Mouse (Mus musculus): ENCODE measurements at regions not wholly inside any gene's neighbourhood (a gene's known extent, or its start where the extent isn't known, plus 50 kb on each side); places are given as distances from the start of the nearest gene placed in this dataset.

GRCm38 (mm10) chr1:193790579-193790978 lies 420.5 kb upstream of the Camk1g start:
- no peaks in the 10 kb centered on the region for H3K27me3 ChIP-seq (ENCODE audit: control insufficient read depth, insufficient read depth, low read length)
- H3K36me3 ChIP-seq (ENCODE audit: control insufficient read depth, insufficient read depth, low read length): no peaks in the 10 kb centered on the region
- H3K4me1 ChIP-seq (ENCODE audit: control insufficient read depth, insufficient read depth, low read length): no peaks in the 10 kb centered on the region
- 58% methylated on average over 2 of the region's 2 CpGs for WGBS
- no peaks in the 10 kb centered on the region for H3K9me3 ChIP-seq (ENCODE audit: control insufficient read depth, low read length)
- H3K9ac ChIP-seq (ENCODE audit: low read length): no peak overlapping the region
- no peak for ATAC-seq (ENCODE audit: insufficient number of reproducible peaks, low FRiP score, low TSS enrichment, low read depth)
- no peak overlapping the region for H3K27ac ChIP-seq (replicated peaks; ENCODE audit: low read depth, low read length)
- DNase-seq (ENCODE audit: low spot score): no peak
- H3K4me2 ChIP-seq (ENCODE audit: low read depth, severe bottlenecking): no peak overlapping the region
- H3K4me3 ChIP-seq (ENCODE audit: low read depth, low read length): no peak overlapping the region

GRCm38 (mm10) chr1:193788496-193788895 lies 418.4 kb upstream of the Camk1g start:
- 94% methylated on average over 2 of the region's 2 CpGs for WGBS
- H3K4me3 ChIP-seq (ENCODE audit: low read depth, low read length): no peak overlapping the region
- no peak for ATAC-seq (ENCODE audit: insufficient number of reproducible peaks, low FRiP score, low TSS enrichment, low read depth)

GRCm38 (mm10) chr1:193787417-193787816 lies 417.3 kb upstream of the Camk1g start:
- Histone ChIP-seq H3K9ac (ENCODE audit: low read length) (no peak overlapping the region), H3K27me3 (ENCODE audit: control insufficient read depth, insufficient read depth, low read length) (no peaks in the 10 kb centered on the region), H3K4me1 (ENCODE audit: control insufficient read depth, insufficient read depth, low read length) (no peaks in the 10 kb centered on the region), H3K9me3 (ENCODE audit: control insufficient read depth, low read length) (no peaks in the 10 kb centered on the region), H3K27ac (replicated peaks; ENCODE audit: low read depth, low read length) (no peak overlapping the region), H3K36me3 (ENCODE audit: control insufficient read depth, insufficient read depth, low read length) (no peaks in the 10 kb centered on the region), H3K4me2 (ENCODE audit: low read depth, severe bottlenecking) (no peak overlapping the region), H3K4me3 (ENCODE audit: low read depth, low read length) (no peak overlapping the region)
- 83% methylated on average over 1 of the region's 1 CpGs for WGBS
- DNase-seq (ENCODE audit: low spot score) (no peak), ATAC-seq (ENCODE audit: insufficient number of reproducible peaks, low FRiP score, low TSS enrichment, low read depth) (no peak)

More at GRCm38 (mm10) chr1:193788496-193788895, 418.4 kb upstream of the Camk1g start:
- Histone ChIP-seq H3K36me3 (ENCODE audit: control insufficient read depth, insufficient read depth, low read length) (no peaks in the 10 kb centered on the region), H3K4me2 (ENCODE audit: low read depth, severe bottlenecking) (no peak overlapping the region), H3K9me3 (ENCODE audit: control insufficient read depth, low read length) (no peaks in the 10 kb centered on the region), H3K27me3 (ENCODE audit: control insufficient read depth, insufficient read depth, low read length) (no peaks in the 10 kb centered on the region), H3K4me1 (ENCODE audit: control insufficient read depth, insufficient read depth, low read length) (no peaks in the 10 kb centered on the region), H3K27ac (replicated peaks; ENCODE audit: low read depth, low read length) (no peak overlapping the region), H3K9ac (ENCODE audit: low read length) (no peak overlapping the region)
- no peak for DNase-seq (ENCODE audit: low spot score)

GRCm38 (mm10) chr1:193784966-193785365 lies 414.9 kb upstream of the Camk1g start:
- no peak for ATAC-seq (ENCODE audit: insufficient number of reproducible peaks, low FRiP score, low TSS enrichment, low read depth)

DNA sequence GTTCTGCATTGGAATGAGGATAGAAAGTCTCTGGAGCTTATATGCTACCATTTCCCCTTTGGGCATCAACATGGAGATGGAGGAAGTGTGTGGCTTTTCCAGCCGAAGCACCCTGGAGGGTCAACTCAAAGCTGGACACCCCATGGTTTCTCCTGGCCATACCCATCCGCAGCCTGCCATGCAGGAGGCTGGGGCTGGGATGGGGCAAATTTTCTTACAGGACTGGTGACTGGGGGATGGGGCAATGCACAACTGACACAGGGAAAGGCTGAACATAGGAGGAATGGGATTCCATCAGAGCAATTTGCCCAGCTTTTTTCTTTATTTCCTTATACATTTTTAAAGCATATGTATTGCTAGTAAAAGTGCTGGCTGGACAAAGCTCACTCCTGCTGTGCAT lies 414.4 kb upstream of the Camk1g start:
- H3K27me3 ChIP-seq (ENCODE audit: control insufficient read depth, insufficient read depth, low read length): no peaks in the 10 kb centered on the region
- no peak overlapping the region for H3K4me3 ChIP-seq (ENCODE audit: low read depth, low read length)
- H3K9me3 ChIP-seq (ENCODE audit: control insufficient read depth, low read length): no peaks in the 10 kb centered on the region
- ATAC-seq (ENCODE audit: insufficient number of reproducible peaks, low FRiP score, low TSS enrichment, low read depth) (no peak), DNase-seq (ENCODE audit: low spot score) (no peak)
- H3K4me2 ChIP-seq (ENCODE audit: low read depth, severe bottlenecking): no peak overlapping the region
- no peaks in the 10 kb centered on the region for H3K36me3 ChIP-seq (ENCODE audit: control insufficient read depth, insufficient read depth, low read length)
- H3K4me1 ChIP-seq (ENCODE audit: control insufficient read depth, insufficient read depth, low read length): no peaks in the 10 kb centered on the region
- 82% methylated on average over 2 of the region's 2 CpGs for whole genome bisulfite sequencing
- H3K9ac ChIP-seq (ENCODE audit: low read length): no peak overlapping the region
- no peak overlapping the region for H3K27ac ChIP-seq (replicated peaks; ENCODE audit: low read depth, low read length)

More at GRCm38 (mm10) chr1:193784966-193785365, 414.9 kb upstream of the Camk1g start:
- no peaks in the 10 kb centered on the region for H3K27me3 ChIP-seq (ENCODE audit: control insufficient read depth, insufficient read depth, low read length)
- H3K4me1 ChIP-seq (ENCODE audit: control insufficient read depth, insufficient read depth, low read length): no peaks in the 10 kb centered on the region
- DNase-seq (ENCODE audit: low spot score): no peak
- H3K9ac ChIP-seq (ENCODE audit: low read length): no peak overlapping the region
- H3K4me2 ChIP-seq (ENCODE audit: low read depth, severe bottlenecking): no peak overlapping the region
- no peaks in the 10 kb centered on the region for H3K9me3 ChIP-seq (ENCODE audit: control insufficient read depth, low read length)
- 70% methylated on average over 1 of the region's 1 CpGs for WGBS
- no peak overlapping the region for H3K4me3 ChIP-seq (ENCODE audit: low read depth, low read length)
- no peak overlapping the region for H3K27ac ChIP-seq (replicated peaks; ENCODE audit: low read depth, low read length)
- no peaks in the 10 kb centered on the region for H3K36me3 ChIP-seq (ENCODE audit: control insufficient read depth, insufficient read depth, low read length)

- Histone ChIP-seq H3K4me1 (ENCODE audit: control insufficient read depth, insufficient read depth, low read length) (no peaks in the 10 kb centered on the region), H3K9me3 (ENCODE audit: control insufficient read depth, low read length) (no peaks in the 10 kb centered on the region), H3K36me3 (ENCODE audit: control insufficient read depth, insufficient read depth, low read length) (no peaks in the 10 kb centered on the region), H3K27ac (replicated peaks; ENCODE audit: low read depth, low read length) (no peak overlapping the region), H3K9ac (ENCODE audit: low read length) (no peak overlapping the region), H3K4me3 (ENCODE audit: low read depth, low read length) (no peak overlapping the region), H3K4me2 (ENCODE audit: low read depth, severe bottlenecking) (no peak overlapping the region), H3K27me3 (ENCODE audit: control insufficient read depth, insufficient read depth, low read length) (no peaks in the 10 kb centered on the region)
- 81% methylated on average over 1 of the region's 1 CpGs for WGBS
- DNase-seq (ENCODE audit: low spot score) (no peak), ATAC-seq (ENCODE audit: insufficient number of reproducible peaks, low FRiP score, low TSS enrichment, low read depth) (no peak)
Measured at GRCm38 (mm10) chr1:193778181-193778580, 408.1 kb upstream of the Camk1g start.

- WGBS: 84% methylated on average over 4 of the region's 4 CpGs
- Histone ChIP-seq H3K4me3 (ENCODE audit: low read depth, low read length) (no peak overlapping the region), H3K9ac (ENCODE audit: low read length) (no peak overlapping the region), H3K9me3 (ENCODE audit: control insufficient read depth, low read length) (no peaks in the 10 kb centered on the region), H3K4me2 (ENCODE audit: low read depth, severe bottlenecking) (no peak overlapping the region), H3K36me3 (ENCODE audit: control insufficient read depth, insufficient read depth, low read length) (no peaks in the 10 kb centered on the region), H3K4me1 (ENCODE audit: control insufficient read depth, insufficient read depth, low read length) (no peaks in the 10 kb centered on the region), H3K27me3 (ENCODE audit: control insufficient read depth, insufficient read depth, low read length) (no peaks in the 10 kb centered on the region), H3K27ac (replicated peaks; ENCODE audit: low read depth, low read length) (no peak overlapping the region)
- DNase-seq (ENCODE audit: low spot score) (no peak), ATAC-seq (ENCODE audit: insufficient number of reproducible peaks, low FRiP score, low TSS enrichment, low read depth) (no peak)
Measured at GRCm38 (mm10) chr1:193769546-193769945, 399.4 kb upstream of the Camk1g start.

DNA sequence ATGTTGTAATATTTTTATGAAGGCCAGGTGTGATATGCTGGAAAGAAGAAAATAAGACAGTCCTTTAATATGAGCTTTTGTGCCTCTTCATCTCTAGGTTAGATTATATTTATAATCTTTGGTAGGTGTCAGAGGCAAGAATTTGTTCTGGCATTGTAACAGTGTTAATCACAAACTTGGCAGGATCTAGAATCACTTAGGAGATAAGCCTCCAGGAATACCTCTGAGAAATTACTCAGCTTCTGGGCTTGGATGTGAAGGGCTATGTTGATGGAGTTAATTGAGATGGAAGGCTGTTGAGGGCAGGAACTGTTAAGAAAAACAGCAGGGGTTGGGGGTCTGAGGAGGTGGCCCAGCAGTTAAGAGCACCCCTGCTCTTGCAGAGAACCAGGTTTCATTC lies 394.0 kb upstream of the Camk1g start:
- H3K9me3 ChIP-seq (ENCODE audit: control insufficient read depth, low read length): no peaks in the 10 kb centered on the region
- no peak overlapping the region for H3K27ac ChIP-seq (replicated peaks; ENCODE audit: low read depth, low read length)
- no peaks in the 10 kb centered on the region for H3K27me3 ChIP-seq (ENCODE audit: control insufficient read depth, insufficient read depth, low read length)
- H3K36me3 ChIP-seq (ENCODE audit: control insufficient read depth, insufficient read depth, low read length): no peaks in the 10 kb centered on the region
- no peaks in the 10 kb centered on the region for H3K4me1 ChIP-seq (ENCODE audit: control insufficient read depth, insufficient read depth, low read length)
- DNase-seq (ENCODE audit: low spot score) (no peak), ATAC-seq (ENCODE audit: insufficient number of reproducible peaks, low FRiP score, low TSS enrichment, low read depth) (no peak)
- H3K4me2 ChIP-seq (ENCODE audit: low read depth, severe bottlenecking): no peak overlapping the region
- no peak overlapping the region for H3K9ac ChIP-seq (ENCODE audit: low read length)
- no peak overlapping the region for H3K4me3 ChIP-seq (ENCODE audit: low read depth, low read length)

DNA sequence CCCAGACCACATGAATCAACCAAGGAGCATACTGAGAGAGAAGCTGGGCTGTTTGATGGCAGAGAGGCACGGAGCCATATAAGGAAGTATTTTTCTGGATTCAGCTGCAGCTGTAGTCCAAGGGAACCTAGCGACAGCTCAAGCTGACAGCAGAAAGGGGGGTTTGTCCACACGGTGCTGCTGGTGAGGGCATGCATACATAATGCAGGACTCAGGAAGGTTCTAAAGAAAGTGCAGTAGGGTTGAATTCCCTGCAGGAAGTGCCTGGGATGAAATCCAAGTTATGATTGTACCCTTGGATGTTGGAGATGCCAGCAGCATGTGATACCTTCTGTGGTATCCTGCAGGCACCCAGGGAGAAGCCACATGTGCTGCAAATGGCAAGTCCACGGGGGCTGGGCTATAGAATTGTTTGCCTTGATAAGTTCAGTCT lies 381.7 kb upstream of the Camk1g start:
- Histone ChIP-seq H3K36me3 (ENCODE audit: control insufficient read depth, insufficient read depth, low read length) (no peaks in the 10 kb centered on the region), H3K9me3 (ENCODE audit: control insufficient read depth, low read length) (no peaks in the 10 kb centered on the region), H3K4me2 (ENCODE audit: low read depth, severe bottlenecking) (no peak overlapping the region), H3K4me3 (ENCODE audit: low read depth, low read length) (no peak overlapping the region), H3K9ac (ENCODE audit: low read length) (no peak overlapping the region), H3K27ac (replicated peaks; ENCODE audit: low read depth, low read length) (no peak overlapping the region), H3K4me1 (ENCODE audit: control insufficient read depth, insufficient read depth, low read length) (no peaks in the 10 kb centered on the region), H3K27me3 (ENCODE audit: control insufficient read depth, insufficient read depth, low read length) (no peaks in the 10 kb centered on the region)
- no peak for ATAC-seq (ENCODE audit: insufficient number of reproducible peaks, low FRiP score, low TSS enrichment, low read depth)
- no peak for DNase-seq (ENCODE audit: low spot score)
- WGBS: 46% methylated on average over 4 of the region's 4 CpGs
